Mouse (Mus musculus): ENCODE results near the gene Gm36210. TPM values are rescaled to one million over a fixed set of nuclear protein-coding genes. Genes with fewer than 3 reads are reported as not detected.
A peak's percentile ranks its signal among the peaks of the same experiment; 100 is the strongest.

The Gm36210 gene
- polyA plus RNA-seq, 1 experiment, result not detected

DNA sequence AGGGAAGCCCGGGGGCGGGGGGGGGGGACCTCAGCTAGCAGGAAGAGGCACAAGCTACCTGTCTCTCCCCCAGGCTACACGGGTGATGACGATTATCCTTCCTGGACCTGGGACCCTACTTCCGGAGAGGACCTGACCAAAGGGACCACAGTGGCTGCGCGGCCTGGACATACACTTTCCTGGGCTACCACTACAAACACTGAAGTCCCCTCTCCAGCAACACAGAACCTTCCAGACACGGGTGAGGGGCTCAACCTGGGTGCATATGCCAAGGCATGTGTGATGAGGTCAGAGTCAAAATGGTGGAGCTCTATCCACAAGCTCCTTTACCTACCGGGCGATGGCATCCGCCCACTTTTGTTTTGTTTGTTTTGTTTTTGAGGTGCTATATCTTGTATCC lies 31.1 kb upstream of the Gm36210 start:
- Histone ChIP-seq H3K27ac (ENCODE audit: insufficient read depth, low read length) (no peak overlapping the region), H3K4me1 (ENCODE audit: control insufficient read depth, insufficient read depth, low read length) (no peaks in the 10 kb centered on the region), H3K4me3 (ENCODE audit: insufficient read depth, low read length) (no peak overlapping the region)
- TF ChIP-seq POLR2A (IDR thresholded peaks at IDR 0.05; ENCODE audit: low read depth, low read length), result no peak
- TF ChIP-seq CTCF (IDR thresholded peaks at IDR 0.05; ENCODE audit: borderline replicate concordance, insufficient read depth, low read length), result no peak

DNA sequence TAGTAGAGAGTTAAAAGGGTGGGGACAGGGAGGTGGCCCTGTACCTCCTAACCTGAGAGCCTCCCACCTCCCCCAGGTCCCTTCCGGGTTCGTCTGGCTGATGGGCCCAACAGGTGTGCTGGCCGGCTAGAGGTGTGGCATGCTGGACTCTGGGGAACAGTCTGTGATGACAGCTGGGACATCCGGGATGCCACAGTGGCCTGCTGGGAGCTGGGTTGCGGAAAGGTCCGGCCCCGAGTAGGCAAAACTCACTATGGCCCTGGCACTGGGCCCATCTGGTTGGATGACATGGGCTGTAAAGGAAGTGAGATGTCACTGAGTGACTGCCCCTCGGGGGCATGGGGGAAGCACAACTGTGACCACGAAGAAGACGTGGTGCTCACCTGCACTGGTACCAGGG lies 30.5 kb upstream of the Gm36210 start:
- TF ChIP-seq POLR2A (IDR thresholded peaks at IDR 0.05; ENCODE audit: low read depth, low read length), result no peak
- no peak for TF ChIP-seq CTCF (IDR thresholded peaks at IDR 0.05; ENCODE audit: borderline replicate concordance, insufficient read depth, low read length)
- Histone ChIP-seq H3K4me1 (ENCODE audit: control insufficient read depth, insufficient read depth, low read length) (no peaks in the 10 kb centered on the region), H3K27ac (ENCODE audit: insufficient read depth, low read length) (no peak overlapping the region), H3K4me3 (ENCODE audit: insufficient read depth, low read length) (no peak overlapping the region)

GRCm38 (mm10) chr7:4934160-4934914 lies 28.0 kb upstream of the Gm36210 start:
- TF ChIP-seq CTCF (IDR thresholded peaks at IDR 0.05; ENCODE audit: borderline replicate concordance, insufficient read depth, low read length) (no peak), POLR2A (IDR thresholded peaks at IDR 0.05; ENCODE audit: low read depth, low read length) (no peak)
- Histone ChIP-seq H3K4me3 (ENCODE audit: insufficient read depth, low read length) (no peak overlapping the region), H3K27ac (ENCODE audit: insufficient read depth, low read length) (no peak overlapping the region), H3K4me1 (ENCODE audit: control insufficient read depth, insufficient read depth, low read length) (no peaks in the 10 kb centered on the region)

GRCm38 (mm10) chr7:4933103-4933502 lies 26.8 kb upstream of the Gm36210 start:
- Histone ChIP-seq H3K4me1 (ENCODE audit: control insufficient read depth, insufficient read depth, low read length) (no peaks in the 10 kb centered on the region), H3K4me3 (ENCODE audit: insufficient read depth, low read length) (no peak overlapping the region), H3K27ac (ENCODE audit: insufficient read depth, low read length) (no peak overlapping the region)
- TF ChIP-seq POLR2A (IDR thresholded peaks at IDR 0.05; ENCODE audit: low read depth, low read length) (no peak), CTCF (IDR thresholded peaks at IDR 0.05; ENCODE audit: borderline replicate concordance, insufficient read depth, low read length) (no peak)

- H3K4me3 ChIP-seq (ENCODE audit: insufficient read depth, low read length), result no peak overlapping the region
- H3K4me1 ChIP-seq (ENCODE audit: control insufficient read depth, insufficient read depth, low read length), result peaks cover 14% of the 10 kb centered on the region; the same call in 1 of the 2 replicates
- TF ChIP-seq CTCF (IDR thresholded peaks at IDR 0.05; ENCODE audit: borderline replicate concordance, insufficient read depth, low read length) (no peak), POLR2A (IDR thresholded peaks at IDR 0.05; ENCODE audit: low read depth, low read length) (no peak)
- H3K27ac ChIP-seq (ENCODE audit: insufficient read depth, low read length), result no peak overlapping the region
Measured at GRCm38 (mm10) chr7:4928323-4928722, 22.0 kb upstream of the Gm36210 start.

DNA sequence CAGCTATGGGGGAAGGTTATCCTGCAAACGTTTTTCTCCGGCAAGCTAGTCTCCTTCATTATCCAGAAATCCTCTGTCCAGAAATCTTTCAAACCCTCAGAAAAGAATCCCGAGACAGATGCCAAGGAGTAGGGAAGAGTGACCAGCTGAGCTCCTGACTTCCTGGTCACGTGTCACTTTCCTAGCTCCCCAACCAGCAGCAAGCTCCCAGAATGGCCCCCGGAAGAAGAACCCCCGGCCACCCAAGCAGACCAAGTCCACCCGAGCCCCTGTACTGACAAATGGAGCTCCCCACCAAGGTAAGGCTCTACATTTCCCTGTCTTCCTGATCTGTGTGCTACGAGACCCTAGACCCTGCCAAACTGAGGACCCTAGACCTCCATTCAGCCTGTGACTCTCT lies 21.4 kb upstream of the Gm36210 start:
- no peak overlapping the region for H3K27ac ChIP-seq (ENCODE audit: insufficient read depth, low read length)
- H3K4me3 ChIP-seq (ENCODE audit: insufficient read depth, low read length), result no peak overlapping the region
- TF ChIP-seq CTCF (IDR thresholded peaks at IDR 0.05; ENCODE audit: borderline replicate concordance, insufficient read depth, low read length), result no peak
- no peak for TF ChIP-seq POLR2A (IDR thresholded peaks at IDR 0.05; ENCODE audit: low read depth, low read length)
- H3K4me1 ChIP-seq (ENCODE audit: control insufficient read depth, insufficient read depth, low read length), result peaks cover 18% of the 10 kb centered on the region; the same call in 1 of the 2 replicates

- no peak overlapping the region for H3K27ac ChIP-seq (ENCODE audit: insufficient read depth, low read length)
- no peak overlapping the region for H3K4me3 ChIP-seq (ENCODE audit: insufficient read depth, low read length)
Measured at GRCm38 (mm10) chr7:4926849-4927248, 20.5 kb upstream of the Gm36210 start.

GRCm38 (mm10) chr7:4925441-4926381 lies 19.4 kb upstream of the Gm36210 start, which contains the start of gene Ssc5d:
Gene Ssc5d, plus strand, starts transcription at chr7:4925785.
- H3K27ac ChIP-seq (ENCODE audit: insufficient read depth, low read length), result peak within 1 kb of the TSS; percentile 97
- no peak within 1 kb of the TSS for H3K4me3 ChIP-seq (ENCODE audit: insufficient read depth, low read length)
- H3K4me1 ChIP-seq (ENCODE audit: control insufficient read depth, insufficient read depth, low read length), result peaks cover 18% of the 10 kb centered on the region; the same call in 1 of the 2 replicates
- TF ChIP-seq POLR2A (IDR thresholded peaks at IDR 0.05; ENCODE audit: low read depth, low read length), result peak; percentile 57
- no peak for TF ChIP-seq CTCF (IDR thresholded peaks at IDR 0.05; ENCODE audit: borderline replicate concordance, insufficient read depth, low read length)

More at GRCm38 (mm10) chr7:4926849-4927248, 20.5 kb upstream of the Gm36210 start:
- H3K4me1 ChIP-seq (ENCODE audit: control insufficient read depth, insufficient read depth, low read length), result peaks cover 18% of the 10 kb centered on the region; the same call in 1 of the 2 replicates
- no peak for TF ChIP-seq CTCF (IDR thresholded peaks at IDR 0.05; ENCODE audit: borderline replicate concordance, insufficient read depth, low read length)
- no peak for TF ChIP-seq POLR2A (IDR thresholded peaks at IDR 0.05; ENCODE audit: low read depth, low read length)

- TF ChIP-seq POLR2A (IDR thresholded peaks at IDR 0.05; ENCODE audit: low read depth, low read length), result peak; percentile 66
- TF ChIP-seq CTCF (IDR thresholded peaks at IDR 0.05; ENCODE audit: borderline replicate concordance, insufficient read depth, low read length), result no peak
- peaks cover 18% of the 10 kb centered on the region; the same call in 1 of the 2 replicates for H3K4me1 ChIP-seq (ENCODE audit: control insufficient read depth, insufficient read depth, low read length)
- no peak overlapping the region for H3K4me3 ChIP-seq (ENCODE audit: insufficient read depth, low read length)
- H3K27ac ChIP-seq (ENCODE audit: insufficient read depth, low read length), result peak overlapping the region; percentile 97
Measured at GRCm38 (mm10) chr7:4924891-4925301, 18.6 kb upstream of the Gm36210 start.

Measured in embryonic fibroblast, embryonic 13.5 days (primary cell).